Mouse (Mus musculus): ENCODE data around the gene Fmod. TPM values are rescaled to one million over a fixed set of nuclear protein-coding genes. Genes with fewer than 3 reads are reported as not detected.

Gene Fmod
- polyA plus RNA-seq, 1 experiment from 2014 or later, result 9.8 TPM

- H3K4me1 ChIP-seq (replicated peaks), result peaks cover 79% of the 10 kb centered on the region
- 73% methylated on average over 16 of the region's 16 CpGs for WGBS
- peak overlapping the region; percentile 52 for H3K4me3 ChIP-seq
- no peak for DNase-seq (ENCODE audit: low spot score)
- H3K36me3 ChIP-seq, result no peaks in the 10 kb centered on the region
- no peaks in the 10 kb centered on the region for H3K27me3 ChIP-seq (ENCODE audit: insufficient read depth, poor library complexity, severe bottlenecking)
- no peaks in the 10 kb centered on the region for H3K9me3 ChIP-seq
- peak overlapping the region; percentile 98 for H3K27ac ChIP-seq
Measured at GRCm38 (mm10) chr1:134059739-134060695, 23.0 kb downstream of the Fmod start.

GRCm38 (mm10) chr1:134060849-134061569 lies 24.0 kb downstream of the Fmod start:
- Histone ChIP-seq H3K27ac (peak overlapping the region; percentile 98), H3K9me3 (no peaks in the 10 kb centered on the region), H3K27me3 (ENCODE audit: insufficient read depth, poor library complexity, severe bottlenecking) (no peaks in the 10 kb centered on the region), H3K36me3 (no peaks in the 10 kb centered on the region), H3K4me3 (peak overlapping the region; percentile 52), H3K4me1 (replicated peaks) (peaks cover 79% of the 10 kb centered on the region)
- DNase-seq (ENCODE audit: low spot score), result peak; percentile 91
- under 1% methylated on average over 31 of the region's 31 CpGs for WGBS

- H3K4me3 ChIP-seq, result peak overlapping the region; percentile 52
Measured at GRCm38 (mm10) chr1:134061915-134062314, 24.9 kb downstream of the Fmod start.

GRCm38 (mm10) chr1:134062411-134063085 lies 25.5 kb downstream of the Fmod start:
- no peaks in the 10 kb centered on the region for H3K27me3 ChIP-seq (ENCODE audit: insufficient read depth, poor library complexity, severe bottlenecking)
- H3K4me3 ChIP-seq, result peak overlapping the region; percentile 52
- no peaks in the 10 kb centered on the region for H3K9me3 ChIP-seq
- DNase-seq (ENCODE audit: low spot score), result peak; percentile 84
- peak overlapping the region; percentile 98 for H3K27ac ChIP-seq
- WGBS, result 4% methylated on average over 11 of the region's 11 CpGs
- H3K4me1 ChIP-seq (replicated peaks), result peaks cover 91% of the 10 kb centered on the region
- no peaks in the 10 kb centered on the region for H3K36me3 ChIP-seq

More at GRCm38 (mm10) chr1:134061915-134062314, 24.9 kb downstream of the Fmod start:
- H3K4me1 ChIP-seq (replicated peaks), result peaks cover 87% of the 10 kb centered on the region
- no peaks in the 10 kb centered on the region for H3K27me3 ChIP-seq (ENCODE audit: insufficient read depth, poor library complexity, severe bottlenecking)
- H3K36me3 ChIP-seq, result no peaks in the 10 kb centered on the region
- no peak for DNase-seq (ENCODE audit: low spot score)
- no peaks in the 10 kb centered on the region for H3K9me3 ChIP-seq
- 41% methylated on average over 3 of the region's 3 CpGs for WGBS
- H3K27ac ChIP-seq, result peak overlapping the region; percentile 98

- Histone ChIP-seq H3K27ac (peak overlapping the region; percentile 98), H3K36me3 (no peaks in the 10 kb centered on the region), H3K9me3 (no peaks in the 10 kb centered on the region), H3K27me3 (ENCODE audit: insufficient read depth, poor library complexity, severe bottlenecking) (no peaks in the 10 kb centered on the region), H3K4me1 (replicated peaks) (peaks cover 93% of the 10 kb centered on the region), H3K4me3 (peak overlapping the region; percentile 42)
- peak; percentile 96 for DNase-seq (ENCODE audit: low spot score)
- under 1% methylated on average over 33 of the region's 33 CpGs for WGBS
Measured at GRCm38 (mm10) chr1:134063086-134063772, 26.2 kb downstream of the Fmod start.

- Histone ChIP-seq H3K9me3 (no peaks in the 10 kb centered on the region), H3K27ac (peak overlapping the region; percentile 98), H3K4me1 (replicated peaks) (peaks cover 91% of the 10 kb centered on the region), H3K4me3 (peak overlapping the region; percentile 42), H3K36me3 (no peaks in the 10 kb centered on the region), H3K27me3 (ENCODE audit: insufficient read depth, poor library complexity, severe bottlenecking) (no peaks in the 10 kb centered on the region)
- no peak for DNase-seq (ENCODE audit: low spot score)
- 5% methylated on average over 9 of the region's 9 CpGs for WGBS
Measured at GRCm38 (mm10) chr1:134063773-134064125, 26.7 kb downstream of the Fmod start.

- H3K4me3 ChIP-seq, result peak overlapping the region; percentile 42
- no peaks in the 10 kb centered on the region for H3K36me3 ChIP-seq
- no peaks in the 10 kb centered on the region for H3K27me3 ChIP-seq (ENCODE audit: insufficient read depth, poor library complexity, severe bottlenecking)
- WGBS, result 83% methylated on average over 2 of the region's 2 CpGs
- no peak for DNase-seq (ENCODE audit: low spot score)
- H3K27ac ChIP-seq, result peak overlapping the region; percentile 98
- H3K4me1 ChIP-seq (replicated peaks), result peaks cover 91% of the 10 kb centered on the region
- no peaks in the 10 kb centered on the region for H3K9me3 ChIP-seq
Measured at GRCm38 (mm10) chr1:134064296-134064831, 27.3 kb downstream of the Fmod start.

- Histone ChIP-seq H3K9me3 (no peaks in the 10 kb centered on the region), H3K27me3 (ENCODE audit: insufficient read depth, poor library complexity, severe bottlenecking) (no peaks in the 10 kb centered on the region), H3K4me3 (no peak overlapping the region), H3K36me3 (no peaks in the 10 kb centered on the region), H3K27ac (peak overlapping the region; percentile 98), H3K4me1 (replicated peaks) (peaks cover 94% of the 10 kb centered on the region)
- WGBS, result 76% methylated on average over 4 of the region's 4 CpGs
- no peak for DNase-seq (ENCODE audit: low spot score)
Measured at GRCm38 (mm10) chr1:134065241-134065809, 28.3 kb downstream of the Fmod start.

GRCm38 (mm10) chr1:134066554-134066953 lies 29.5 kb downstream of the Fmod start:
- no peaks in the 10 kb centered on the region for H3K27me3 ChIP-seq (ENCODE audit: insufficient read depth, poor library complexity, severe bottlenecking)
- no peak overlapping the region for H3K4me3 ChIP-seq
- no peak for DNase-seq (ENCODE audit: low spot score)
- H3K36me3 ChIP-seq, result no peaks in the 10 kb centered on the region
- no peaks in the 10 kb centered on the region for H3K9me3 ChIP-seq
- 61% methylated on average over 3 of the region's 3 CpGs for WGBS
- peaks cover 94% of the 10 kb centered on the region for H3K4me1 ChIP-seq (replicated peaks)
- peak overlapping the region; percentile 98 for H3K27ac ChIP-seq

- H3K4me3 ChIP-seq, result peak overlapping the region; percentile 3; the same call in 1 of the 2 replicates
- WGBS, result 17% methylated on average over 8 of the region's 8 CpGs
- H3K36me3 ChIP-seq, result no peaks in the 10 kb centered on the region
- peak; percentile 31 for DNase-seq (ENCODE audit: low spot score)
- peak overlapping the region; percentile 98 for H3K27ac ChIP-seq
- H3K9me3 ChIP-seq, result no peaks in the 10 kb centered on the region
- peaks cover 94% of the 10 kb centered on the region for H3K4me1 ChIP-seq (replicated peaks)
- no peaks in the 10 kb centered on the region for H3K27me3 ChIP-seq (ENCODE audit: insufficient read depth, poor library complexity, severe bottlenecking)
Measured at GRCm38 (mm10) chr1:134067143-134067619, 30.1 kb downstream of the Fmod start.

- peak overlapping the region; percentile 87 for H3K27ac ChIP-seq
- DNase-seq (ENCODE audit: low spot score), result no peak
- H3K4me1 ChIP-seq (replicated peaks), result peaks cover 93% of the 10 kb centered on the region
Measured at GRCm38 (mm10) chr1:134070099-134070669, 33.1 kb downstream of the Fmod start.

More at GRCm38 (mm10) chr1:134070099-134070669, 33.1 kb downstream of the Fmod start:
- H3K36me3 ChIP-seq, result peaks cover 9% of the 10 kb centered on the region
- H3K4me3 ChIP-seq, result no peak overlapping the region
- no peaks in the 10 kb centered on the region for H3K9me3 ChIP-seq
- WGBS, result 67% methylated on average over 8 of the region's 8 CpGs
- H3K27me3 ChIP-seq (ENCODE audit: insufficient read depth, poor library complexity, severe bottlenecking), result no peaks in the 10 kb centered on the region
